Mouse (Mus musculus): ENCODE data around the gene Nfib. TPM values are rescaled to one million over a fixed set of nuclear protein-coding genes. Genes with fewer than 3 reads are reported as not detected.

Gene Nfib
- polyA plus RNA-seq, 1 experiment from 2014 or later: 52.1 TPM

DNA sequence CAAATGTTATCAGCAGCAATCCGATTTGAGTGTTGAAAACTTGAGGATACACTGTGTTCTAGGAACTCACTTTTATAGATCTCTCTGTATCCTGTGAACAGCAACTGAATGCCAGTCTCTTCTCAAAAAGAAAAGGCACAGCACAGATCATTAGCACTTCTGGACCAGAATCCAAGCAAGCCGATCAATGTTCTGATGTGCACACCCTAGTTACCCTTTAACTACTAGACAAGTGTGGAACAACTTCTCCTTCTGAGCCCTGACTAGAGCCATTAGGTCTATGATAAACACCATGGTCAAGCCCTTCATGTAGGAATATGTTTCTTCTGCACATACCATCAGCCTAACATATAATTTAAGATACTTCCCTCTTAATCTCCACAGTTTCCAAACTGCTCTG is 219.6 kb downstream of the Nfib start:
- Histone ChIP-seq H3K4me1 (ENCODE audit: insufficient read depth, low read depth, low read length) (peaks cover 23% of the 10 kb centered on the region; the same call in 1 of the 2 replicates), H3K4me3 (ENCODE audit: low read depth, low read length) (no peak overlapping the region), H3K36me3 (ENCODE audit: insufficient read depth, low read length) (no peaks in the 10 kb centered on the region), H3K9me3 (ENCODE audit: low read length) (no peaks in the 10 kb centered on the region), H3K4me2 (replicated peaks; ENCODE audit: low read depth, low read length) (no peak overlapping the region), H3K9ac (replicated peaks; ENCODE audit: low read depth) (no peak overlapping the region), H3K27ac (ENCODE audit: low read length) (peak overlapping the region; percentile 62; the same call in 1 of the 2 replicates), H3K27me3 (replicated peaks; ENCODE audit: insufficient read depth, low read length) (no peaks in the 10 kb centered on the region)
- peak; percentile 16; the same call in 1 of the 2 replicates for ATAC-seq
- WGBS: 57% methylated on average over 2 of the region's 2 CpGs
- no peak for DNase-seq (ENCODE audit: low spot score)
- TF ChIP-seq CTCF (IDR thresholded peaks at IDR 0.05) (no peak), EP300 (IDR thresholded peaks at IDR 0.05) (peak; percentile 29; the same call in 1 of the 2 replicates)

- H3K4me1 ChIP-seq (ENCODE audit: insufficient read depth, low read depth, low read length): peaks cover 17% of the 10 kb centered on the region; the same call in 1 of the 2 replicates
- H3K4me2 ChIP-seq (replicated peaks; ENCODE audit: low read depth, low read length): peak overlapping the region; percentile 35
- H3K9ac ChIP-seq (replicated peaks; ENCODE audit: low read depth): no peak overlapping the region
- peak overlapping the region; percentile 1; the same call in 1 of the 2 replicates for H3K4me3 ChIP-seq (ENCODE audit: low read depth, low read length)
- peak; percentile 58; the same call in 1 of the 2 replicates for TF ChIP-seq EP300 (IDR thresholded peaks at IDR 0.05)
- TF ChIP-seq CTCF (IDR thresholded peaks at IDR 0.05): no peak
- no peaks in the 10 kb centered on the region for H3K9me3 ChIP-seq (ENCODE audit: low read length)
- ATAC-seq: peak; percentile 60
- WGBS: 17% methylated on average over 1 of the region's 1 CpGs
- H3K27me3 ChIP-seq (replicated peaks; ENCODE audit: insufficient read depth, low read length): no peaks in the 10 kb centered on the region
- peak overlapping the region; percentile 71 for H3K27ac ChIP-seq (ENCODE audit: low read length)
- no peaks in the 10 kb centered on the region for H3K36me3 ChIP-seq (ENCODE audit: insufficient read depth, low read length)
- DNase-seq (ENCODE audit: low spot score): peak; percentile 70
Measured at GRCm38 (mm10) chr4:82483871-82484270, 221.7 kb downstream of the Nfib start.

DNA sequence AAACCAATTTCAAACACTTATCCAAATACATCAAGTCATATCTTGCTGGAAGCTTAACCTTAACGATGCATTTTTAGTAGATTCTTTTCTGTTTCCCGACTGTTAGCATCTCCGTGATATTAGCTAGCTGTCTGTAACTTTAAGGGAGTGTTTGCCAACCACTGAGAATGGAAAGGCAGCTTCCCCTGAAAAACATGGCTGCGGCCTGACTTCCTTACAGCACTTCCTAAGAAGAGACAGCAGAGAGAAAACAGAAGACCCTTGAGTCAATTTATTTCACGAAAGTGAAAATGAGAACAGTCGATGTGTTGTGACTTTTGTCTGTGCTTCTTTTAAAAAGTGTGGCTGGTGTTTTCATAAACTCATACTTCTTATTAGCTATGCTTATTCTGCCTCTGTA is 222.3 kb downstream of the Nfib start:
- peak overlapping the region; percentile 71 for H3K27ac ChIP-seq (ENCODE audit: low read length)
- no peak for TF ChIP-seq EP300 (IDR thresholded peaks at IDR 0.05)
- no peak for TF ChIP-seq CTCF (IDR thresholded peaks at IDR 0.05)
- H3K9me3 ChIP-seq (ENCODE audit: low read length): no peaks in the 10 kb centered on the region
- DNase-seq (ENCODE audit: low spot score) (no peak), ATAC-seq (no peak)
- no peaks in the 10 kb centered on the region for H3K27me3 ChIP-seq (replicated peaks; ENCODE audit: insufficient read depth, low read length)
- H3K9ac ChIP-seq (replicated peaks; ENCODE audit: low read depth): no peak overlapping the region
- WGBS: 27% methylated on average over 6 of the region's 6 CpGs
- H3K4me1 ChIP-seq (ENCODE audit: insufficient read depth, low read depth, low read length): peaks cover 17% of the 10 kb centered on the region; the same call in 1 of the 2 replicates
- peak overlapping the region; percentile 1; the same call in 1 of the 2 replicates for H3K4me3 ChIP-seq (ENCODE audit: low read depth, low read length)
- H3K36me3 ChIP-seq (ENCODE audit: insufficient read depth, low read length): no peaks in the 10 kb centered on the region
- H3K4me2 ChIP-seq (replicated peaks; ENCODE audit: low read depth, low read length): peak overlapping the region; percentile 35

DNA sequence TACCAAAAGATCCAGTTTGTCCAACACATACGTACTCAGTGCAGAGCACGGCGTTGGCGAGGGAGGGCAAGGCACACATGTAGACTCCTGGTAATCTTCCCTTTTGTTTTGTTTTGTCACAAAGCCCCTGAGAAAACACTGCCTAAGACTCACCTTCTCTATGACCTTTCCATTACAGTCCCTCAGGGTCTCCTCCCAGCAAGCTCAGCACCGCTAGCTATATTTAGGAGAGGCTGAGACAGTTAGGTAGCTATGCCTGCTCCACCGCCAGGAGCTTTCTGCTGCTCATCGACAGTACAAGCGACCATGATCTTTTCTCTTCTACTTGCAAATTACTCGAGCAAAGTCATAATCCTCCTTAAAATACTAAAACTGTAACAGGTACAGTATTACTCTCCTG is 224.9 kb downstream of the Nfib start:
- DNase-seq (ENCODE audit: low spot score) (no peak), ATAC-seq (no peak)
- no peak overlapping the region for H3K4me3 ChIP-seq (ENCODE audit: low read depth, low read length)
- H3K27ac ChIP-seq (ENCODE audit: low read length): no peak overlapping the region
- H3K4me2 ChIP-seq (replicated peaks; ENCODE audit: low read depth, low read length): no peak overlapping the region
- no peaks in the 10 kb centered on the region for H3K36me3 ChIP-seq (ENCODE audit: insufficient read depth, low read length)
- H3K27me3 ChIP-seq (replicated peaks; ENCODE audit: insufficient read depth, low read length): no peaks in the 10 kb centered on the region
- TF ChIP-seq EP300 (IDR thresholded peaks at IDR 0.05): no peak
- TF ChIP-seq CTCF (IDR thresholded peaks at IDR 0.05): no peak
- peaks cover 8% of the 10 kb centered on the region; the same call in 1 of the 2 replicates for H3K4me1 ChIP-seq (ENCODE audit: insufficient read depth, low read depth, low read length)
- WGBS: 85% methylated on average over 9 of the region's 9 CpGs
- no peaks in the 10 kb centered on the region for H3K9me3 ChIP-seq (ENCODE audit: low read length)
- no peak overlapping the region for H3K9ac ChIP-seq (replicated peaks; ENCODE audit: low read depth)

- no peaks in the 10 kb centered on the region for H3K36me3 ChIP-seq (ENCODE audit: insufficient read depth, low read length)
- H3K9ac ChIP-seq (replicated peaks; ENCODE audit: low read depth): no peak overlapping the region
- no peak overlapping the region for H3K4me3 ChIP-seq (ENCODE audit: low read depth, low read length)
- 70% methylated on average over 4 of the region's 4 CpGs for WGBS
- no peak overlapping the region for H3K4me2 ChIP-seq (replicated peaks; ENCODE audit: low read depth, low read length)
- DNase-seq (ENCODE audit: low spot score) (no peak), ATAC-seq (no peak)
- TF ChIP-seq CTCF (IDR thresholded peaks at IDR 0.05) (peak; percentile 51), EP300 (IDR thresholded peaks at IDR 0.05) (no peak)
- H3K27ac ChIP-seq (ENCODE audit: low read length): no peak overlapping the region
- H3K27me3 ChIP-seq (replicated peaks; ENCODE audit: insufficient read depth, low read length): no peaks in the 10 kb centered on the region
- H3K9me3 ChIP-seq (ENCODE audit: low read length): no peaks in the 10 kb centered on the region
- peaks cover 3% of the 10 kb centered on the region; the same call in 1 of the 2 replicates for H3K4me1 ChIP-seq (ENCODE audit: insufficient read depth, low read depth, low read length)
Measured at GRCm38 (mm10) chr4:82479394-82479793, 226.2 kb downstream of the Nfib start.

- Histone ChIP-seq H3K9ac (replicated peaks; ENCODE audit: low read depth) (no peak overlapping the region), H3K27me3 (replicated peaks; ENCODE audit: insufficient read depth, low read length) (no peaks in the 10 kb centered on the region), H3K27ac (ENCODE audit: low read length) (no peak overlapping the region), H3K36me3 (ENCODE audit: insufficient read depth, low read length) (no peaks in the 10 kb centered on the region), H3K4me2 (replicated peaks; ENCODE audit: low read depth, low read length) (no peak overlapping the region), H3K9me3 (ENCODE audit: low read length) (no peaks in the 10 kb centered on the region), H3K4me3 (ENCODE audit: low read depth, low read length) (no peak overlapping the region), H3K4me1 (ENCODE audit: insufficient read depth, low read depth, low read length) (peaks cover 6% of the 10 kb centered on the region; the same call in 1 of the 2 replicates)
- no peak for DNase-seq (ENCODE audit: low spot score)
- no peak for ATAC-seq
- WGBS: 83% methylated on average over 2 of the region's 2 CpGs
- TF ChIP-seq CTCF (IDR thresholded peaks at IDR 0.05) (no peak), EP300 (IDR thresholded peaks at IDR 0.05) (no peak)
Measured at GRCm38 (mm10) chr4:82477742-82478141, 227.8 kb downstream of the Nfib start.

Data from lung, postnatal 0 days (tissue).